Mouse (Mus musculus) stomach, postnatal 0 days (tissue): ENCODE results near the gene Gucy1a1.

ENCODE experiments used
- CTCF ChIP-seq: IDR thresholded peaks from 2 replicates; pipeline ENCODE4 v1.5.1; 2016; ENCODE audit warnings: antibody characterized with exemption, low read depth, mild to moderate bottlenecking, moderate library complexity
- EP300 ChIP-seq: optimal IDR thresholded peaks from 2 replicates; pipeline ENCODE3; 2016; ENCODE audit warnings: antibody characterized with exemption

- no peak for TF ChIP-seq CTCF
- no peak for TF ChIP-seq EP300
Measured at GRCm38 (mm10) chr3:82145978-82146377, 389 bp upstream of the Gucy1a1 start.
